Mouse (Mus musculus) bone marrow, adult 2 months (tissue): ENCODE results near the gene Gjc1. TPM values are rescaled to one million over a fixed set of nuclear protein-coding genes. Genes with fewer than 3 reads are reported as not detected.

Source experiments
- H3K27ac ChIP-seq: fragments of 200-500 bp; 2 replicates; pipeline ENCODE4 v1.5.1; 2012; ENCODE audit warnings: low read depth, mild to moderate bottlenecking, control low read depth, inconsistent platforms, low read length; ENCODE audit not compliant: control insufficient read depth, poor library complexity, insufficient read depth
- H3K4me1 ChIP-seq: fragments of 200-500 bp; 2 replicates; pipeline ENCODE4 v1.6.1; 2011; ENCODE audit warnings: low read length; ENCODE audit not compliant: control insufficient read depth, insufficient read depth
- H3K4me3 ChIP-seq: fragments of 200-500 bp; replicated peaks from 2 replicates; pipeline ENCODE3; 2011; ENCODE audit warnings: mild to moderate bottlenecking, low read depth, low read length, control low read depth; ENCODE audit not compliant: control insufficient read depth
- CTCF ChIP-seq: fragments of 200-500 bp; IDR thresholded peaks from 2 replicates; pipeline ENCODE4 v1.5.1; 2011; ENCODE audit warnings: low read length, control low read depth; ENCODE audit not compliant: control insufficient read depth, insufficient read depth
- POLR2A ChIP-seq: fragments of 200-500 bp; IDR thresholded peaks from 2 replicates; pipeline ENCODE4 v1.6.1; 2011; ENCODE audit warnings: low read depth, mild to moderate bottlenecking, control low read depth, low read length, borderline replicate concordance; ENCODE audit not compliant: control insufficient read depth
- WGBS: fragments of 180-500 bp; shearing (Covaris S2); methylation state at CpG from one replicate; pipeline ENCODE4 v1.1.7; 2018; 5-methylcytosine and 5-hydroxymethylcytosine counted together
- polyA plus RNA-seq: library from polyadenylated mRNA; stranded (reverse); fragments of >200 nt; gene quantifications from 2 replicates; pipeline ENCODE4 v1.2.4, GENCODE M21; 2011; ENCODE audit warnings: low replicate concordance; ENCODE audit not compliant: missing spikeins, insufficient read depth, insufficient read length

Gene Gjc1
- polyA plus RNA-seq, 1 experiment, result 3.4 TPM

- Histone ChIP-seq H3K27ac (no peak overlapping the region), H3K4me1 (peaks cover 2% of the 10 kb centered on the region), H3K4me3 (no peak overlapping the region)
- TF ChIP-seq CTCF, result no peak
- TF ChIP-seq POLR2A, result no peak
- 73% methylated on average over 8 of the region's 8 CpGs for WGBS
These were observed 40.3 kb downstream of the Gjc1 start for GRCm38 (mm10) chr11:102779081-102779638.

- no peak for TF ChIP-seq CTCF
- TF ChIP-seq POLR2A, result no peak
- H3K4me1 ChIP-seq, result peaks cover 2% of the 10 kb centered on the region
- 53% methylated on average over 5 of the region's 5 CpGs for WGBS
- H3K27ac ChIP-seq, result no peak overlapping the region
- H3K4me3 ChIP-seq, result no peak overlapping the region
These were observed 40.9 kb downstream of the Gjc1 start for GRCm38 (mm10) chr11:102778597-102778996.

- WGBS, result 78% methylated on average over 14 of the region's 14 CpGs
- no peak for TF ChIP-seq CTCF
- H3K4me3 ChIP-seq, result no peak overlapping the region
- no peak overlapping the region for H3K27ac ChIP-seq
- H3K4me1 ChIP-seq, result peaks cover 2% of the 10 kb centered on the region
These were observed 41.3 kb downstream of the Gjc1 start for GRCm38 (mm10) chr11:102778165-102778564.

- peaks cover 2% of the 10 kb centered on the region for H3K4me1 ChIP-seq
- 70% methylated on average over 21 of the region's 21 CpGs for WGBS
These were observed 41.9 kb downstream of the Gjc1 start for GRCm38 (mm10) chr11:102777598-102777997.

GRCm38 (mm10) chr11:102774621-102775141 is 44.8 kb downstream of the Gjc1 start:
- Histone ChIP-seq H3K4me3 (peak overlapping the region; percentile 25), H3K27ac (no peak overlapping the region), H3K4me1 (peaks cover under 1% of the 10 kb centered on the region)
- TF ChIP-seq POLR2A, result no peak
- TF ChIP-seq CTCF, result no peak
- WGBS, result 3% methylated on average over 25 of the region's 25 CpGs

More at GRCm38 (mm10) chr11:102777598-102777997, 41.9 kb downstream of the Gjc1 start:
- no peak overlapping the region for H3K27ac ChIP-seq
- no peak overlapping the region for H3K4me3 ChIP-seq
- TF ChIP-seq CTCF (peak; percentile 73), POLR2A (no peak)

- H3K4me3 ChIP-seq, result peak overlapping the region; percentile 33
- 0 out of 2 replicates have a peak, but pooled peaks have one; percentile 28 for TF ChIP-seq POLR2A
- TF ChIP-seq CTCF, result peak; percentile 94
- no peak overlapping the region for H3K27ac ChIP-seq
- 1% methylated on average over 46 of the region's 46 CpGs for WGBS
- no peaks in the 10 kb centered on the region for H3K4me1 ChIP-seq
These were observed 45.5 kb downstream of the Gjc1 start for GRCm38 (mm10) chr11:102773713-102774611.

- 81% methylated on average over 18 of the region's 18 CpGs for whole genome bisulfite sequencing
- Histone ChIP-seq H3K4me3 (no peak overlapping the region), H3K27ac (no peak overlapping the region), H3K4me1 (no peaks in the 10 kb centered on the region)
- TF ChIP-seq POLR2A (no peak), CTCF (no peak)
These were observed 46.5 kb downstream of the Gjc1 start for GRCm38 (mm10) chr11:102772771-102773700.
